Mouse (Mus musculus): ENCODE results near the gene Ppp1cc. TPM values are rescaled to one million over a fixed set of nuclear protein-coding genes. Genes with fewer than 3 reads are reported as not detected.
A peak's percentile ranks its signal among the peaks of the same experiment; 100 is the strongest.

The Ppp1cc gene
- polyA plus RNA-seq, 1 experiment from 2014 or later = 311 TPM

DNA sequence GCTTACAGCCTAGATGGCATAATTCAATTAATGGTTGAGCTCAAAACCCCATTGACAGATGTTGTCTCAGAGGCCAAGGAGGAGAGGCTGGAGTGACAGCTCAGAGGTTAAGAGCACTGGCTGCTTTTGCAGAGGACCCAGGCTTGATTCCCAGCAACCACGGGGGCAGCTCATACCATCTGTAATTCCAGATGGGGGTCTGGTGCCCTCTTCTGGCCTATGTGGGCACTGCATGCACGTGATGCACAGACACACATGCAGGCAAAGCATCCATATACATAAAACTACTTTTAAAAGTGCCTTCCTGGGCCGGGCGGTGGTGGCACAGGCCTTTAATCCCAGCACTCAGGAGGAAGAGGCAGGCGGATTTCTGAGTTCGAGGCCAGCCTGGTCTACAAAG is 41.8 kb upstream of the Ppp1cc start:
- no peaks in the 10 kb centered on the region for H3K36me3 ChIP-seq (replicated peaks; ENCODE audit: control insufficient read depth, insufficient read depth, low read depth, low read length)
- H3K27me3 ChIP-seq (ENCODE audit: control insufficient read depth, insufficient read depth, low read length) = no peaks in the 10 kb centered on the region
- H3K4me2 ChIP-seq (ENCODE audit: low read depth, low read length) = no peak overlapping the region
- no peak for DNase-seq (ENCODE audit: low spot score)
- no peak overlapping the region for H3K9ac ChIP-seq (replicated peaks; ENCODE audit: low read length)
- no peaks in the 10 kb centered on the region for H3K9me3 ChIP-seq (replicated peaks; ENCODE audit: control insufficient read depth, low read length)
- H3K4me3 ChIP-seq (ENCODE audit: low read depth, low read length) = no peak overlapping the region
- whole genome bisulfite sequencing = 82% methylated on average over 6 of the region's 6 CpGs
- H3K27ac ChIP-seq (replicated peaks; ENCODE audit: low read depth, low read length) = no peak overlapping the region
- no peak for ATAC-seq (replicated peaks; ENCODE audit: insufficient number of reproducible peaks, low FRiP score, low TSS enrichment, low read depth)
- H3K4me1 ChIP-seq (ENCODE audit: control insufficient read depth, insufficient read depth, low read length) = no peaks in the 10 kb centered on the region

GRCm38 (mm10) chr5:122125211-122125760 is 32.8 kb upstream of the Ppp1cc start:
- Histone ChIP-seq H3K36me3 (replicated peaks; ENCODE audit: control insufficient read depth, insufficient read depth, low read depth, low read length) (no peaks in the 10 kb centered on the region), H3K9me3 (replicated peaks; ENCODE audit: control insufficient read depth, low read length) (no peaks in the 10 kb centered on the region), H3K4me3 (ENCODE audit: low read depth, low read length) (no peak overlapping the region), H3K27ac (replicated peaks; ENCODE audit: low read depth, low read length) (no peak overlapping the region), H3K27me3 (ENCODE audit: control insufficient read depth, insufficient read depth, low read length) (no peaks in the 10 kb centered on the region), H3K9ac (replicated peaks; ENCODE audit: low read length) (no peak overlapping the region), H3K4me1 (ENCODE audit: control insufficient read depth, insufficient read depth, low read length) (no peaks in the 10 kb centered on the region), H3K4me2 (ENCODE audit: low read depth, low read length) (no peak overlapping the region)
- ATAC-seq (replicated peaks; ENCODE audit: insufficient number of reproducible peaks, low FRiP score, low TSS enrichment, low read depth) = no peak
- WGBS = 83% methylated on average over 8 of the region's 8 CpGs
- no peak for DNase-seq (ENCODE audit: low spot score)

DNA sequence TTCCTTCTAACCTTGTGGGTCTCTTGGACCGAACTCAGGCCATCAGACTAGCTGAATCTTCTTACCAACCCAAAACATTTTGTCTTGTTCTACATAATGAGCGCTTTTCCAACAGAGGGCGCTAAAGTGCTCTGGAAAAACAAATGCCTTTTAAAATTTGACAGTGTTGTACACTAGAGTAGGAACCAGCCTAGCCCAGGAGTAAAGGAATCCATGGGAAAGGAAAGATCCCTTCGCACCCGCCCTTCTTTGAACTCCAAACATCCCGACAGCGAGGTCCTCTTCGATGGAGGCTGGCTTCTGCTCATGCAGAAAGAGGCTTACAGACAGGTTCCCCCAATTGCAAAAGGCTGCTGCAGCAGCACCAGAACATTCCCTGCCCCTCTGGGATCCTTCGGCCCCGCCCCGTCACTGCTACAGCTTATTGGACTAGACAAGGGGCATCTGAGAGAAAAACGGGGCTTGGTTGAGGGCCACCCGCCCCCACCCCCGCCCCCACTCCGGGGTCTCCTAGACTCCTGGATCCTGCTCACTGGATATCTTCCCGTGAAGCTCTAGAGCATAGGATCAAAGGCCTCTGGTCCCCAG is 28.9 kb upstream of the Ppp1cc start:
- Histone ChIP-seq H3K27me3 (ENCODE audit: control insufficient read depth, insufficient read depth, low read length) (no peaks in the 10 kb centered on the region), H3K4me3 (ENCODE audit: low read depth, low read length) (no peak overlapping the region), H3K4me1 (ENCODE audit: control insufficient read depth, insufficient read depth, low read length) (no peaks in the 10 kb centered on the region), H3K9ac (replicated peaks; ENCODE audit: low read length) (no peak overlapping the region), H3K9me3 (replicated peaks; ENCODE audit: control insufficient read depth, low read length) (no peaks in the 10 kb centered on the region), H3K4me2 (ENCODE audit: low read depth, low read length) (no peak overlapping the region; the same call in 1 of the 2 replicates), H3K27ac (replicated peaks; ENCODE audit: low read depth, low read length) (no peak overlapping the region), H3K36me3 (replicated peaks; ENCODE audit: control insufficient read depth, insufficient read depth, low read depth, low read length) (no peaks in the 10 kb centered on the region)
- ATAC-seq (replicated peaks; ENCODE audit: insufficient number of reproducible peaks, low FRiP score, low TSS enrichment, low read depth) = no peak
- WGBS = 36% methylated on average over 16 of the region's 16 CpGs
- DNase-seq (ENCODE audit: low spot score) = peak; percentile 91

DNA sequence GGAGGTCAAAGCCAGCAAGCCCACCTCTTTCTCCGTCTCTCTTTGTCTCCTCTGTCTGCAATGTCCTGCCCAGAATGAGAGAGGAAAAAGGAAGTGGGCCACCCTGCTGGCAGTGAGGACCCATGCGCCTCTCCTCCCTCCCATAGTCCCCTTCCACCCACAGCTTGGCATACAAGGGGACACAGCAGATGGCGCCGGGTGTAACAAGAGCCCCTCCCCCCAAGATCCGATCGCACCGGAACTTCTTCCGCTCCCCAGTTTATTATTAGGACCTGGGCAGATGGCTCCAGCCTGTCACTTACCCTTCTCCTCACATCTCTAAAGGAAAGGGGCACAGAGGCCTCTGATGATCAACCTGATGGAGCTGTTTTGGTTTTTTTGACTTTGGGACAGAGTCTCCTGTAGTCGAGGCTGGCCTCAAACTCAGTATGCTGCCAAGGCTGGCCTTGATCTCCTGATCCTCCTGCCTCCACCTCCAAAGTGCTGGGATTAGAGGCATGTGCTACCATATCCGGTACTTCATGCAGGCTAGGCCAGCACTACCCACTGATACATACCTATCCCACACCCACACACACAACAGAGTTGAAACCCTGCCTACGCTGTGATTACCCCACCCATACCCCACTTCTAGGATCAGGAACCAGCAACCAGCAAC is 27.6 kb upstream of the Ppp1cc start:
- Histone ChIP-seq H3K27me3 (ENCODE audit: control insufficient read depth, insufficient read depth, low read length) (no peaks in the 10 kb centered on the region), H3K27ac (replicated peaks; ENCODE audit: low read depth, low read length) (no peak overlapping the region), H3K36me3 (replicated peaks; ENCODE audit: control insufficient read depth, insufficient read depth, low read depth, low read length) (no peaks in the 10 kb centered on the region), H3K9ac (replicated peaks; ENCODE audit: low read length) (no peak overlapping the region), H3K9me3 (replicated peaks; ENCODE audit: control insufficient read depth, low read length) (no peaks in the 10 kb centered on the region), H3K4me1 (ENCODE audit: control insufficient read depth, insufficient read depth, low read length) (no peaks in the 10 kb centered on the region), H3K4me3 (ENCODE audit: low read depth, low read length) (no peak overlapping the region), H3K4me2 (ENCODE audit: low read depth, low read length) (no peak overlapping the region)
- 82% methylated on average over 11 of the region's 11 CpGs for WGBS
- ATAC-seq (replicated peaks; ENCODE audit: insufficient number of reproducible peaks, low FRiP score, low TSS enrichment, low read depth) = no peak
- DNase-seq (ENCODE audit: low spot score) = no peak

- H3K9ac ChIP-seq (replicated peaks; ENCODE audit: low read length) = peak overlapping the region; percentile 30
- no peak for ATAC-seq (replicated peaks; ENCODE audit: insufficient number of reproducible peaks, low FRiP score, low TSS enrichment, low read depth)
These were observed 26.7 kb upstream of the Ppp1cc start for GRCm38 (mm10) chr5:122131076-122132051.

GRCm38 (mm10) chr5:122132167-122133049 is 25.7 kb upstream of the Ppp1cc start:
- no peaks in the 10 kb centered on the region for H3K27me3 ChIP-seq (ENCODE audit: control insufficient read depth, insufficient read depth, low read length)
- no peak for ATAC-seq (replicated peaks; ENCODE audit: insufficient number of reproducible peaks, low FRiP score, low TSS enrichment, low read depth)
- H3K36me3 ChIP-seq (replicated peaks; ENCODE audit: control insufficient read depth, insufficient read depth, low read depth, low read length) = no peaks in the 10 kb centered on the region
- peak overlapping the region; percentile 24 for H3K4me3 ChIP-seq (ENCODE audit: low read depth, low read length)
- no peak for DNase-seq (ENCODE audit: low spot score)
- 23% methylated on average over 26 of the region's 26 CpGs for WGBS
- H3K4me1 ChIP-seq (ENCODE audit: control insufficient read depth, insufficient read depth, low read length) = no peaks in the 10 kb centered on the region
- peak overlapping the region; percentile 30 for H3K9ac ChIP-seq (replicated peaks; ENCODE audit: low read length)
- H3K4me2 ChIP-seq (ENCODE audit: low read depth, low read length) = peak overlapping the region; percentile 60
- H3K9me3 ChIP-seq (replicated peaks; ENCODE audit: control insufficient read depth, low read length) = no peaks in the 10 kb centered on the region
- no peak overlapping the region for H3K27ac ChIP-seq (replicated peaks; ENCODE audit: low read depth, low read length)

More at GRCm38 (mm10) chr5:122131076-122132051, 26.7 kb upstream of the Ppp1cc start:
- no peak overlapping the region for H3K27ac ChIP-seq (replicated peaks; ENCODE audit: low read depth, low read length)
- no peaks in the 10 kb centered on the region for H3K36me3 ChIP-seq (replicated peaks; ENCODE audit: control insufficient read depth, insufficient read depth, low read depth, low read length)
- peak overlapping the region; percentile 24 for H3K4me3 ChIP-seq (ENCODE audit: low read depth, low read length)
- no peaks in the 10 kb centered on the region for H3K27me3 ChIP-seq (ENCODE audit: control insufficient read depth, insufficient read depth, low read length)
- H3K9me3 ChIP-seq (replicated peaks; ENCODE audit: control insufficient read depth, low read length) = no peaks in the 10 kb centered on the region
- H3K4me2 ChIP-seq (ENCODE audit: low read depth, low read length) = peak overlapping the region; percentile 60
- WGBS = 11% methylated on average over 34 of the region's 34 CpGs
- H3K4me1 ChIP-seq (ENCODE audit: control insufficient read depth, insufficient read depth, low read length) = no peaks in the 10 kb centered on the region
- peak; percentile 86 for DNase-seq (ENCODE audit: low spot score)

GRCm38 (mm10) chr5:122133050-122133389 is 25.1 kb upstream of the Ppp1cc start:
- no peaks in the 10 kb centered on the region for H3K4me1 ChIP-seq (ENCODE audit: control insufficient read depth, insufficient read depth, low read length)
- H3K36me3 ChIP-seq (replicated peaks; ENCODE audit: control insufficient read depth, insufficient read depth, low read depth, low read length) = no peaks in the 10 kb centered on the region
- H3K4me2 ChIP-seq (ENCODE audit: low read depth, low read length) = no peak overlapping the region
- H3K4me3 ChIP-seq (ENCODE audit: low read depth, low read length) = no peak overlapping the region
- DNase-seq (ENCODE audit: low spot score) = no peak
- WGBS = 89% methylated on average over 9 of the region's 9 CpGs
- H3K27ac ChIP-seq (replicated peaks; ENCODE audit: low read depth, low read length) = no peak overlapping the region
- no peaks in the 10 kb centered on the region for H3K27me3 ChIP-seq (ENCODE audit: control insufficient read depth, insufficient read depth, low read length)
- no peak for ATAC-seq (replicated peaks; ENCODE audit: insufficient number of reproducible peaks, low FRiP score, low TSS enrichment, low read depth)
- H3K9ac ChIP-seq (replicated peaks; ENCODE audit: low read length) = no peak overlapping the region
- no peaks in the 10 kb centered on the region for H3K9me3 ChIP-seq (replicated peaks; ENCODE audit: control insufficient read depth, low read length)

Data from embryonic facial prominence, embryonic 11.5 days (tissue).